Mouse (Mus musculus) limb, embryonic 11.5 days (tissue): ENCODE results near the gene Nle1. TPM values are rescaled to one million over a fixed set of nuclear protein-coding genes. Genes with fewer than 3 reads are reported as not detected.

Experiments
- polyA plus RNA-seq: library from polyadenylated mRNA; unstranded; fragments of >200 nt; fragmentation: Nextera tagmentation; extraction: Ambion mirVana; gene quantifications from 2 replicates; pipeline ENCODE4 v1.2.1, GENCODE M21; 2014

Gene Nle1
- polyA plus RNA-seq, 1 experiment from 2014 or later: 31.2 TPM

Other genes starting within 250 kb of the Nle1 start
- 0.20 and 0.21 TPM in 2 replicates for gene Cct6b, start 144.1 kb downstream of the Nle1 start, polyA plus RNA-seq
- gene Zfp830, start 144.1 kb downstream of the Nle1 start, polyA plus RNA-seq: 41.4 and 44.0 TPM in 2 replicates
- gene Lig3, start 127.3 kb downstream of the Nle1 start, polyA plus RNA-seq: 44.7 and 49.6 TPM in 2 replicates
- 11.4 and 12.7 TPM in 2 replicates for gene Rffl, start 37.2 kb downstream of the Nle1 start, polyA plus RNA-seq
- 12.8 and 13.1 TPM in 2 replicates for gene Rad51d, start 17.8 kb downstream of the Nle1 start, polyA plus RNA-seq
- 0.15 and 0.20 TPM in 2 replicates for gene Fndc8, start 16.3 kb downstream of the Nle1 start, polyA plus RNA-seq
- gene Unc45b, start 2.1 kb upstream of the Nle1 start, polyA plus RNA-seq: 2.2 and 2.5 TPM in 2 replicates
- gene Slfn5, start 42.9 kb upstream of the Nle1 start, polyA plus RNA-seq: 0.07 and 0.55 TPM in 2 replicates
- 11.8 and 14.3 TPM in 2 replicates for gene Slfn9, start 83.4 kb upstream of the Nle1 start, polyA plus RNA-seq
- 0.26 and 0.48 TPM in 2 replicates for gene Slfn8, start 112.4 kb upstream of the Nle1 start, polyA plus RNA-seq
- 0.85 and 1.1 TPM in 2 replicates for gene Slfn2, start 156.7 kb upstream of the Nle1 start, polyA plus RNA-seq
- not detected in 2 replicates for gene Slfn1, start 208.4 kb upstream of the Nle1 start, polyA plus RNA-seq